ENCODE assay signal across 10 mouse cellular contexts in the genomic region with DNA sequence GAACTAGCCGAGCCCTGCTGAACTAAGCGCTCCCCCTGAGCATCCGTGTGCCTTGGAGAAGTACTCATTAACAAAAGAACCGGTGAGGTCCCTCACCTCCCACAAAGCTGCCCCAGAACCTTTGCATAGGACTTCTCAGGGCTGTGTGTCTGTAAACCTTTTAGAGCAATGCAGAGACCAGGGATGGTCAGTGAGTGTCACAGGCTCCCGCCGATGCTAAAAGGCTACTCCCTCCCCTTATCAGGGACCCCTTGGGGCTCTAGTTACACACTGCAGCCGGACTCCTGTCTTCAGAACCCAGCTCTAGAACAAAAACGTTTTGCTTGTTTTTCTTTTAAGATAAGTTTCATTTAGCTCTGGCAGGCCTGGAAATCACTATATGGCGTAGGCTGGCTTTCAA. TPM values are rescaled to one million over a fixed set of nuclear protein-coding genes. Genes with fewer than 3 reads are reported as not detected.
DNase-seq lines count a peak whose midpoint lies in the region; ATAC-seq lines count a peak whose summit lies in the region.
"Had no signal": no experiment of that assay in that cellular context is flagged by ENCODE, and none has a peak within 500 bp of the region (broad histone marks: within the 10 kb centered on the region; RNA-seq: fewer than 3 reads in every experiment).

No protein-coding gene starts in this region.

- peak overlapping the region; percentile 71 for H3K9ac ChIP-seq in heart, embryonic 16.5 days (ENCODE audit: low read length)
- peak overlapping the region; percentile 29; the same call in 1 of the 2 replicates for H3K9ac ChIP-seq in intestine, embryonic 14.5 days (ENCODE audit: low read length)
- no peak overlapping the region for H3K9ac ChIP-seq in midbrain, embryonic 15.5 days

- H3K27ac ChIP-seq in heart, embryonic 16.5 days (ENCODE audit: low read length) = 0 out of 2 replicates have a peak overlapping the region, but pooled peaks have one; percentile 40
- H3K27ac ChIP-seq in brown adipose tissue, adult 24 weeks (replicated peaks; ENCODE audit: low read depth, low read length) = no peak overlapping the region
- H3K27ac ChIP-seq in intestine, embryonic 14.5 days (ENCODE audit: low read depth) = peak overlapping the region; percentile 59; the same call in 1 of the 2 replicates
- no peak overlapping the region for H3K27ac ChIP-seq in midbrain, embryonic 15.5 days

- no peak for ATAC-seq in heart, embryonic 16.5 days (replicated peaks; ENCODE audit: extremely low read depth, insufficient read depth, low FRiP score)
- no peak; the same call in 1 of the 2 replicates for ATAC-seq in intestine, embryonic 14.5 days (replicated peaks; ENCODE audit: low FRiP score, low TSS enrichment, low read depth)
- ATAC-seq in midbrain, embryonic 15.5 days (replicated peaks) = no peak

- peaks cover 25% of the 10 kb centered on the region for H3K36me3 ChIP-seq in heart, embryonic 16.5 days (ENCODE audit: control insufficient read depth, insufficient read depth)
- H3K36me3 ChIP-seq in intestine, embryonic 14.5 days (ENCODE audit: control insufficient read depth, insufficient read depth, low read length) = peaks cover 24% of the 10 kb centered on the region
- peaks cover 14% of the 10 kb centered on the region; the same call in 1 of the 2 replicates for H3K36me3 ChIP-seq in midbrain, embryonic 15.5 days (replicated peaks)

- peak overlapping the region; percentile 63 for H3K4me2 ChIP-seq in heart, embryonic 16.5 days (ENCODE audit: low read depth, low read length)
- H3K4me2 ChIP-seq in intestine, embryonic 14.5 days (ENCODE audit: low read length) = peak overlapping the region; percentile 56
- H3K4me2 ChIP-seq in midbrain, embryonic 15.5 days = peak overlapping the region; percentile 42

- H3K9me3 ChIP-seq in heart, embryonic 16.5 days (replicated peaks; ENCODE audit: control insufficient read depth, low read length) = no peaks in the 10 kb centered on the region
- no peaks in the 10 kb centered on the region for H3K9me3 ChIP-seq in intestine, embryonic 14.5 days (ENCODE audit: control insufficient read depth, low read length)
- no peaks in the 10 kb centered on the region for H3K9me3 ChIP-seq in midbrain, embryonic 15.5 days

- no peaks in the 10 kb centered on the region for H3K27me3 ChIP-seq in heart, embryonic 16.5 days (ENCODE audit: control insufficient read depth, insufficient read depth, low read length)
- no peaks in the 10 kb centered on the region for H3K27me3 ChIP-seq in intestine, embryonic 14.5 days (replicated peaks; ENCODE audit: control insufficient read depth, insufficient read depth, low read length)
- no peaks in the 10 kb centered on the region for H3K27me3 ChIP-seq in midbrain, embryonic 15.5 days (replicated peaks)
- H3K27me3 ChIP-seq: Patski had no signal

- DNase-seq in heart, adult 18-20 months = no peak
- DNase-seq in intestine, embryonic 14.5 days (ENCODE audit: low spot score) = no peak
- no peak for DNase-seq in gastrocnemius, postnatal 10 days
- no peak for DNase-seq in adrenal gland, postnatal 25 days
- no peak for DNase-seq in adrenal gland, adult 18-20 months (ENCODE audit: low spot score in 2 of 2)

- peak overlapping the region; percentile 91 for H3K4me3 ChIP-seq in heart, embryonic 16.5 days (ENCODE audit: low read length)
- peak overlapping the region; percentile 50 for H3K4me3 ChIP-seq in brown adipose tissue, adult 24 weeks (ENCODE audit: insufficient read depth, low read depth, low read length)
- H3K4me3 ChIP-seq in intestine, embryonic 14.5 days (ENCODE audit: low read depth, low read length) = peak overlapping the region; percentile 69
- peak overlapping the region; percentile 91 for H3K4me3 ChIP-seq in midbrain, embryonic 15.5 days

- H3K4me1 ChIP-seq in heart, embryonic 16.5 days (ENCODE audit: control insufficient read depth, insufficient read depth, low read length) = peaks cover 15% of the 10 kb centered on the region
- no peaks in the 10 kb centered on the region for H3K4me1 ChIP-seq in brown adipose tissue, adult 24 weeks (ENCODE audit: control insufficient read depth, insufficient read depth, insufficient read length, low read length)
- H3K4me1 ChIP-seq in intestine, embryonic 14.5 days (replicated peaks; ENCODE audit: control insufficient read depth, insufficient read depth, low read length) = peaks cover 9% of the 10 kb centered on the region; the same call in 1 of the 2 replicates
- peaks cover 14% of the 10 kb centered on the region for H3K4me1 ChIP-seq in midbrain, embryonic 15.5 days

- 8% methylated on average over 9 of the region's 9 CpGs for WGBS in heart, embryonic 16.5 days
- 15% methylated on average over 9 of the region's 9 CpGs for WGBS in intestine, embryonic 14.5 days
- 24% methylated on average over 9 of the region's 9 CpGs for WGBS in midbrain, embryonic 15.5 days

RNA-seq across cellular contexts. Expression of gene Ndufv1, which starts 0.5 kb away (rescaled TPM):
- polyA plus RNA-seq in heart, embryonic 16.5 days (2015; fragmentation: Nextera tagmentation; extraction: Ambion mirVana) = 618 and 661 TPM in 2 replicates
- 1,000 to 10,000 TPM; 1,128 to 1,150 TPM for total RNA-seq in heart, adult 18-20 months (2021)
- 1,127 and 1,213 TPM in 2 replicates for polyA plus RNA-seq in brown adipose tissue, adult 24 weeks (2012; ENCODE audit: insufficient read depth, insufficient read length, missing spikeins)
- 247 and 248 TPM in 2 replicates for polyA plus RNA-seq in intestine, embryonic 14.5 days (2014; fragmentation: Nextera tagmentation; extraction: Ambion mirVana)
- polyA plus RNA-seq in midbrain, embryonic 15.5 days (2015; fragmentation: Nextera tagmentation; extraction: Ambion mirVana) = 229 and 239 TPM in 2 replicates
- 100 to 1,000 TPM; 297 to 355 TPM for total RNA-seq in gastrocnemius, postnatal 10 days (2021)
- total RNA-seq in adrenal gland, postnatal 25 days (2021) = 244 and 297 TPM in 2 replicates
- total RNA-seq in adrenal gland, adult 18-20 months (2021) = 100 to 1,000 TPM; 359 to 601 TPM

RNA-seq across cellular contexts. Expression of gene Doc2g, which starts 10.0 kb away (rescaled TPM):
- polyA plus RNA-seq in heart, embryonic 16.5 days (2015; fragmentation: Nextera tagmentation; extraction: Ambion mirVana) = 84.9 and 90.6 TPM in 2 replicates
- 100 to 1,000 TPM; 241 to 281 TPM for total RNA-seq in heart, adult 18-20 months (2021)
- 1.1 and 1.8 TPM in 2 replicates for polyA plus RNA-seq in brown adipose tissue, adult 24 weeks (2012; ENCODE audit: insufficient read depth, insufficient read length, missing spikeins)
- polyA plus RNA-seq in intestine, embryonic 14.5 days (2014; fragmentation: Nextera tagmentation; extraction: Ambion mirVana) = 3.6 and 3.9 TPM in 2 replicates
- polyA plus RNA-seq in midbrain, embryonic 15.5 days (2015; fragmentation: Nextera tagmentation; extraction: Ambion mirVana) = 8.4 and 12.1 TPM in 2 replicates
- 1 to 10 TPM in 1 of 2 experiments, under 1 TPM in 1; 0.66 to 1.2 TPM for total RNA-seq in gastrocnemius, postnatal 10 days (2021)
- total RNA-seq in adrenal gland, postnatal 25 days (2021) = 0.76 and 2.4 TPM in 2 replicates
- total RNA-seq in adrenal gland, adult 18-20 months (2021) = 1 to 10 TPM; 1.9 to 2.4 TPM

RNA-seq across cellular contexts. Expression of gene Gm49405, which starts 12.6 kb away (rescaled TPM):
- 6.2 TPM in 2 replicates for polyA plus RNA-seq in heart, embryonic 16.5 days (2015; fragmentation: Nextera tagmentation; extraction: Ambion mirVana)
- total RNA-seq in heart, adult 18-20 months (2021) = 1 to 10 TPM in 1 of 2 experiments, under 1 TPM in 1; 0.84 to 1.1 TPM
- not detected in 2 replicates for polyA plus RNA-seq in brown adipose tissue, adult 24 weeks (2012; ENCODE audit: insufficient read depth, insufficient read length, missing spikeins)
- polyA plus RNA-seq in intestine, embryonic 14.5 days (2014; fragmentation: Nextera tagmentation; extraction: Ambion mirVana) = 2.4 and 2.9 TPM in 2 replicates
- 6.5 and 8.3 TPM in 2 replicates for polyA plus RNA-seq in midbrain, embryonic 15.5 days (2015; fragmentation: Nextera tagmentation; extraction: Ambion mirVana)
- total RNA-seq in gastrocnemius, postnatal 10 days (2021) = under 1 TPM; 0.23 to 0.47 TPM
- 1.3 and 1.7 TPM in 2 replicates for total RNA-seq in adrenal gland, postnatal 25 days (2021)
- 1 to 10 TPM; 1.1 TPM for total RNA-seq in adrenal gland, adult 18-20 months (2021)

RNA-seq across cellular contexts. Expression of gene Nudt8, which starts 12.7 kb away (rescaled TPM):
- 67.8 and 75.1 TPM in 2 replicates for polyA plus RNA-seq in heart, embryonic 16.5 days (2015; fragmentation: Nextera tagmentation; extraction: Ambion mirVana)
- total RNA-seq in heart, adult 18-20 months (2021) = 100 to 1,000 TPM; 162 to 166 TPM
- 24.5 and 49.5 TPM in 2 replicates for polyA plus RNA-seq in brown adipose tissue, adult 24 weeks (2012; ENCODE audit: insufficient read depth, insufficient read length, missing spikeins)
- 42.1 and 42.7 TPM in 2 replicates for polyA plus RNA-seq in intestine, embryonic 14.5 days (2014; fragmentation: Nextera tagmentation; extraction: Ambion mirVana)
- polyA plus RNA-seq in midbrain, embryonic 15.5 days (2015; fragmentation: Nextera tagmentation; extraction: Ambion mirVana) = 30.6 and 33.4 TPM in 2 replicates
- total RNA-seq in gastrocnemius, postnatal 10 days (2021) = 10 to 100 TPM; 18.3 to 20.2 TPM
- 18.7 and 24.8 TPM in 2 replicates for total RNA-seq in adrenal gland, postnatal 25 days (2021)
- 10 to 100 TPM; 27.6 to 33.3 TPM for total RNA-seq in adrenal gland, adult 18-20 months (2021)

RNA-seq across cellular contexts. Expression of gene Tbx10, which starts 20.5 kb away (rescaled TPM):
- not detected in 2 replicates for polyA plus RNA-seq in heart, embryonic 16.5 days (2015; fragmentation: Nextera tagmentation; extraction: Ambion mirVana)
- not detected for total RNA-seq in heart, adult 18-20 months (2021)
- not detected in 2 replicates for polyA plus RNA-seq in brown adipose tissue, adult 24 weeks (2012; ENCODE audit: insufficient read depth, insufficient read length, missing spikeins)
- polyA plus RNA-seq in intestine, embryonic 14.5 days (2014; fragmentation: Nextera tagmentation; extraction: Ambion mirVana) = 0.13 and 0.16 TPM in 2 replicates
- not detected in 2 replicates for polyA plus RNA-seq in midbrain, embryonic 15.5 days (2015; fragmentation: Nextera tagmentation; extraction: Ambion mirVana)
- not detected for total RNA-seq in gastrocnemius, postnatal 10 days (2021)
- not detected in 2 replicates for total RNA-seq in adrenal gland, postnatal 25 days (2021)
- total RNA-seq in adrenal gland, adult 18-20 months (2021) = not detected
- total RNA-seq: layer of hippocampus, postnatal 10 days had no signal

Comparison
In these comparisons a context has a peak if more than half of its experiments do, and no peak if none do; other contexts are left out.
1. H3K27ac ChIP-seq: peak in heart, embryonic 16.5 days (single experiment) and intestine, embryonic 14.5 days (single experiment); none in brown adipose tissue, adult 24 weeks (single experiment) and midbrain, embryonic 15.5 days (single experiment).
2. RNA of gene Doc2g, which starts 10.0 kb away (total RNA-seq): 241 to 281 TPM in heart, adult 18-20 months; 0.76 to 2.4 TPM in adrenal gland, postnatal 25 days, 1.9 to 2.4 TPM in adrenal gland, adult 18-20 months and 0.66 to 1.2 TPM in gastrocnemius, postnatal 10 days; every median in the first group is over 10 times any median in the second.
3. Peak in every context shown above with its lines, with median percentiles within 50 percentile points of each other: H3K4me2 ChIP-seq and H3K4me3 ChIP-seq.